ENCODE assay signal across 20 mouse cellular contexts in the genomic region with DNA sequence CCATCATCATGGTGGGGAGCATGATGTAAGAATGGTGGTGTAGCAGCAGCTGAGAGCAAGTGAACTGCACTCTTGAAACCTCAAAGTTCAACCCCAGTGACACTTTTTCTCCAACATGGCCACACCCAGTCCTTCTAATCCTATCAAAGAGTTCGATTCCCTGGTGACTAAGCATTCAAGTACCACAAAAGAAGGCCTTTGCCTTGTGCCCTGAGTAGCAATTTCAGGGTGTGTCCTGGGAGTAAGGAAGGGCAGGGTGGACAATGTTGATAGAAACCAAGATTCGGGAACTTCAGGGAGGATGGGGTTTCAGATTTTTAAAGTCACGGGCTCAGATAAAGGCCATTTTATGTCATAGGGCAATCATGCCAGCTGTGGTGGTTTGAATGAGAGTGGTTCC.
"Had no signal": no experiment of that assay in that cellular context is flagged by ENCODE, and none has a peak within 500 bp of the region (broad histone marks: within the 10 kb centered on the region; RNA-seq: fewer than 3 reads in every experiment).

No protein-coding gene starts in this region.

- H3K9ac ChIP-seq: limb, embryonic 12.5 days; limb, embryonic 15.5 days; liver, embryonic 12.5 days; liver, embryonic 15.5 days; lung, embryonic 15.5 days; neural tube, embryonic 12.5 days; neural tube, embryonic 15.5 days had no signal

- H3K9me3 ChIP-seq: limb, embryonic 12.5 days; limb, embryonic 15.5 days; liver, embryonic 12.5 days; liver, embryonic 15.5 days; lung, embryonic 15.5 days; neural tube, embryonic 12.5 days; neural tube, embryonic 15.5 days had no signal

- DNase-seq: kidney, adult 9 months; kidney, postnatal 14 days; kidney, postnatal 4 days; left cerebral cortex, postnatal 4 days; lung, adult 18-20 months; lung, postnatal 14 days; lung, postnatal 4 days; midbrain, embryonic 14.5 days; right cerebral cortex, adult 18-20 months; thymus, adult 2 months; thymus, postnatal 25 days had no signal

- H3K4me1 ChIP-seq: limb, embryonic 12.5 days; liver, embryonic 12.5 days; neural tube, embryonic 12.5 days; neural tube, embryonic 15.5 days had no signal

- H3K27ac ChIP-seq: limb, embryonic 12.5 days; limb, embryonic 15.5 days; liver, embryonic 12.5 days; liver, embryonic 15.5 days; lung, embryonic 15.5 days; neural tube, embryonic 12.5 days; neural tube, embryonic 15.5 days; stomach, postnatal 0 days had no signal

- H3K27me3 ChIP-seq: limb, embryonic 12.5 days; limb, embryonic 15.5 days; liver, embryonic 12.5 days; liver, embryonic 15.5 days; lung, embryonic 15.5 days; neural tube, embryonic 12.5 days; neural tube, embryonic 15.5 days had no signal

- H3K36me3 ChIP-seq: limb, embryonic 12.5 days; limb, embryonic 15.5 days; liver, embryonic 12.5 days; liver, embryonic 15.5 days; lung, embryonic 15.5 days; neural tube, embryonic 12.5 days; neural tube, embryonic 15.5 days had no signal

- H3K4me3 ChIP-seq: limb, embryonic 12.5 days; limb, embryonic 15.5 days; liver, embryonic 12.5 days; liver, embryonic 15.5 days; lung, embryonic 15.5 days; neural tube, embryonic 12.5 days; neural tube, embryonic 15.5 days had no signal

- ATAC-seq: liver, embryonic 12.5 days had no signal

- H3K4me2 ChIP-seq: limb, embryonic 12.5 days; limb, embryonic 15.5 days; liver, embryonic 12.5 days; liver, embryonic 15.5 days; lung, embryonic 15.5 days; midbrain, embryonic 11.5 days; neural tube, embryonic 12.5 days; neural tube, embryonic 15.5 days had no signal
